Mouse (Mus musculus) liver, embryonic 14.5 days (tissue): ENCODE data around the gene Spon1. TPM values are rescaled to one million over a fixed set of nuclear protein-coding genes. Genes with fewer than 3 reads are reported as not detected.

Experiments used
- ATAC-seq: fragments of 200-750 bp; cut with Nextera tagmentation; 2 replicates; pipeline ENCODE4 v1.8.0; 2017; ENCODE audit warnings: moderate number of reproducible peaks, mild to moderate bottlenecking, moderate library complexity; ENCODE audit not compliant: insufficient read depth
- DNase-seq, 3 experiments: peaks; one replicate each; pipeline ENCODE4 v3.0.0-alpha.2; 2012 to 2013; ENCODE audit warnings: low read depth in 3 of 3, low spot score in 3 of 3
- H3K27ac ChIP-seq: fragments of 300-500 bp; sonication (generic); 2 replicates; pipeline ENCODE4 v1.5.1; 2014; ENCODE audit warnings: moderate library complexity, mild to moderate bottlenecking, control low read depth, inconsistent platforms
- H3K27me3 ChIP-seq: fragments of 300-500 bp; sonication (generic); 2 replicates; pipeline ENCODE4 v1.6.1; 2014; ENCODE audit warnings: mild to moderate bottlenecking, low read length, moderate library complexity; ENCODE audit not compliant: control insufficient read depth, insufficient read depth
- H3K36me3 ChIP-seq: fragments of 300-500 bp; sonication (generic); replicated peaks from 2 replicates; pipeline ENCODE4 v1.6.1; 2014; ENCODE audit warnings: low read depth; ENCODE audit not compliant: control insufficient read depth, insufficient read depth
- H3K4me1 ChIP-seq, 2 experiments: fragments of 200-500 bp in 1 of 2; fragments of 300-500 bp in 1 of 2; sonication (generic) in 1 of 2; replicated peaks; 2 replicates each; pipeline ENCODE4 v1.6.1; 2012 to 2014; ENCODE audit warnings: antibody characterized with exemption in 1 of 2, inconsistent platforms in 1 of 2, low read length in 1 of 2; ENCODE audit not compliant: control insufficient read depth in 2 of 2, insufficient read depth in 2 of 2
- H3K4me2 ChIP-seq: fragments of 300-500 bp; sonication (generic); 2 replicates; pipeline ENCODE4 v1.6.1; 2014; ENCODE audit warnings: low read depth, mild to moderate bottlenecking, control low read depth, moderate library complexity
- H3K4me3 ChIP-seq, 2 experiments: fragments of 200-500 bp in 1 of 2; fragments of 300-500 bp in 1 of 2; sonication (generic) in 1 of 2; 2 replicates each; pipeline ENCODE4 v1.5.1; 2012 to 2014; ENCODE audit warnings: low read depth in 2 of 2, low read length in 2 of 2, mild to moderate bottlenecking in 2 of 2, control low read depth in 1 of 2, inconsistent platforms in 1 of 2, moderate library complexity in 1 of 2; ENCODE audit not compliant: insufficient read depth in 1 of 2
- H3K9ac ChIP-seq: fragments of 300-500 bp; sonication (generic); replicated peaks from 2 replicates; pipeline ENCODE4 v1.6.1; 2014; ENCODE audit warnings: mild to moderate bottlenecking, control low read depth, moderate library complexity
- H3K9me3 ChIP-seq: fragments of 300-500 bp; sonication (generic); 2 replicates; pipeline ENCODE4 v1.6.1; 2016; ENCODE audit warnings: low read length, mixed read lengths; ENCODE audit not compliant: control insufficient read depth
- CTCF ChIP-seq: IDR thresholded peaks from 2 replicates; pipeline ENCODE4 v1.5.1; 2016; ENCODE audit warnings: antibody characterized with exemption, low read depth, control low read depth
- EP300 ChIP-seq: IDR thresholded peaks from 2 replicates; pipeline ENCODE4 v1.6.1; 2016; ENCODE audit warnings: antibody characterized with exemption, low read depth
- WGBS: fragments of 180-500 bp; shearing (Covaris S2); extraction: QIAGEN DNeasy Blood & Tissue Kit; methylation state at CpG from one replicate; pipeline ENCODE4 v1.1.7; 2014; ENCODE audit not compliant: insufficient replicate concordance; 5-methylcytosine and 5-hydroxymethylcytosine counted together
- polyA plus RNA-seq, 2 experiments: library from polyadenylated mRNA; depleted of rRNA in 1 of 2; stranded (reverse) in 1 of 2; unstranded in 1 of 2; fragments of >200 nt; fragmentation: Nextera tagmentation in 1 of 2; extraction: Ambion mirVana in 1 of 2; gene quantifications; 2 replicates each; pipeline versions ENCODE4 v1.2.1 to v1.2.3; 2012 to 2014

Spon1 gene
- polyA plus RNA-seq, 2 experiments = 0.36 to 0.39 TPM

DNA sequence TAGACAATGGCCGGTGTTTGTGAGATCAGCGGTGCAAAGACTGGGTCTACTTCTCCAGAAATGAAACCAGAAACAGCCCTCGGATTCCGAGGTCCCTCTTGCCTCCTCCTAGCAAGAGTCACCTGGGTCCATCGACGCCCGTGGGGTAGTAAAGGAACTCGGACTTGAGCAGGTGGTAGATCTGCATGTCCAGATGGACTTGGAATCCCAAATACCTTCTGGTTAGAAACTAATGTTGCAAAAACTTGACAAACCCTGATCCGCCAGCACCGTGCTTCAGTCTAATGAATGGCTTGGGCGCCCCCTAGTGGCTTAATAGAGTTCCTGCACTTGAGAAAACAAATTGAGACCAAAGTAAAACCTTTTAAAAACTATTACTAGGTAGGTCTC lies 254.9 kb downstream of the Spon1 start:
- under 1% methylated on average over 11 of the region's 11 CpGs for WGBS
- Histone ChIP-seq H3K4me2 (peak overlapping the region; percentile 72), H3K27me3 (no peaks in the 10 kb centered on the region; the same call in 1 of the 2 replicates), H3K9me3 (no peaks in the 10 kb centered on the region), H3K27ac (no peak overlapping the region), H3K36me3 (no peaks in the 10 kb centered on the region), H3K4me1 (peaks cover 0 to 5% of the 10 kb centered on the region in 2 experiments; a peak in 2 of 4 replicates), H3K4me3 (peak overlapping the region; percentile 54 to 93), H3K9ac (peak overlapping the region; percentile 61)
- DNase-seq (peak; percentile 30 to 54 (median 33)), ATAC-seq (no peak)
- TF ChIP-seq EP300 = no peak
- TF ChIP-seq CTCF = peak; percentile 87

DNA sequence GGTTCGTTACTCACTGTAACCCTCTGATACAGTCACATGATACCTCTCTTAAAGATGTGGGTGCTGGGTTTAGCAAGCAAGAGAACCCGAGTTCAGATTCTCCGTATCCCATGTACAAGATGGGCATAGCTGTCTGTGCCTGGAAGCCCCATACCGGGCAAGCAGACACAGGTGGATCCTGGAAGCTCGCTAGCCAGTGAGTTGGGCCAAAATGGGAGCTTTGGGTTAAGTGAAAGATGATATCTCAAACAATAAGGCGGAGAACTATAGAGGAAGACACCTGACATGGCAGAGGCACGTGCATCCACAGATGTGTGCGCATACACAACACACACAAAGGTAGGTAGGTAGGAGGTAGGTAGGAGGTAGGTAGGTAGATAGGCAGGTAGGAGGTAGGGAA lies 261.1 kb downstream of the Spon1 start:
- no peaks in the 10 kb centered on the region for H3K27me3 ChIP-seq
- H3K9me3 ChIP-seq = no peaks in the 10 kb centered on the region
- WGBS = 62% methylated on average over 8 of the region's 8 CpGs
- H3K4me2 ChIP-seq = no peak overlapping the region
- no peak overlapping the region for H3K9ac ChIP-seq
- DNase-seq = no peak
- H3K27ac ChIP-seq = no peak overlapping the region
- H3K4me3 ChIP-seq = no peak overlapping the region
- no peaks in the 10 kb centered on the region for H3K4me1 ChIP-seq
- no peak for ATAC-seq
- H3K36me3 ChIP-seq = no peaks in the 10 kb centered on the region
- TF ChIP-seq CTCF (no peak), EP300 (no peak)

DNA sequence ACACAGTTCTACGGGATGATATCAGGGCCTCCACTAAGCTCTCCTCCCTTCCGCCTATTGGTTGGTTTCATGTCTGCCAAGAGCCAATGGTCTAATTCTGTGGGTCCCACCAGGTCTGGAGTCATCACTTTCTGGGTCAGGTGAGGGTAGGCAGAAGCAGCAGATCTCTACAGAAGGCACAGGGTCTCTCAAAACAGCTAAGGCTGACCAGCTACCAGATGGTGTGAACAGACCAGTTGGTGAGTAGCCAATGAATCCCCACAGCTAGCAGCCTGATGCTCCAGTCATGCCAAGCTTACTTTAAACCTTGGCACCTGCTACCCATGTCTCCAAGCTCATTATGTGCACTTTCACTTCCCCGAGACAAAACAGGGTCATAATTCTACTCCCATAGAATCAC lies 261.6 kb downstream of the Spon1 start:
- H3K9ac ChIP-seq = no peak overlapping the region
- H3K27me3 ChIP-seq = no peaks in the 10 kb centered on the region
- no peak overlapping the region for H3K4me2 ChIP-seq
- no peak overlapping the region for H3K4me3 ChIP-seq
- ATAC-seq (no peak), DNase-seq (no peak)
- no peaks in the 10 kb centered on the region for H3K4me1 ChIP-seq
- H3K9me3 ChIP-seq = no peaks in the 10 kb centered on the region
- no peak overlapping the region for H3K27ac ChIP-seq
- TF ChIP-seq CTCF (no peak), EP300 (no peak)
- no peaks in the 10 kb centered on the region for H3K36me3 ChIP-seq
- WGBS = 47% methylated on average over 3 of the region's 3 CpGs

- Histone ChIP-seq H3K4me3 (no peak overlapping the region), H3K9me3 (no peaks in the 10 kb centered on the region), H3K4me1 (no peaks in the 10 kb centered on the region), H3K36me3 (no peaks in the 10 kb centered on the region), H3K4me2 (no peak overlapping the region), H3K9ac (no peak overlapping the region), H3K27ac (no peak overlapping the region), H3K27me3 (no peaks in the 10 kb centered on the region)
- TF ChIP-seq EP300 = no peak
- no peak for TF ChIP-seq CTCF
- DNase-seq (no peak), ATAC-seq (no peak)
- WGBS = 64% methylated on average over 5 of the region's 5 CpGs
Measured at GRCm38 (mm10) chr7:114028828-114029227, 263.0 kb downstream of the Spon1 start.

- WGBS = 63% methylated on average over 6 of the region's 6 CpGs
Measured at GRCm38 (mm10) chr7:114029596-114029995, 263.8 kb downstream of the Spon1 start.

More at GRCm38 (mm10) chr7:114029596-114029995, 263.8 kb downstream of the Spon1 start:
- H3K4me2 ChIP-seq = no peak overlapping the region
- H3K4me3 ChIP-seq = no peak overlapping the region
- no peak overlapping the region for H3K9ac ChIP-seq
- H3K27me3 ChIP-seq = no peaks in the 10 kb centered on the region
- no peaks in the 10 kb centered on the region for H3K4me1 ChIP-seq
- no peaks in the 10 kb centered on the region for H3K9me3 ChIP-seq
- DNase-seq (no peak), ATAC-seq (no peak)
- TF ChIP-seq CTCF (no peak), EP300 (no peak)
- no peak overlapping the region for H3K27ac ChIP-seq
- H3K36me3 ChIP-seq = no peaks in the 10 kb centered on the region
